Mouse (Mus musculus) activated CD4-positive, CD25-positive, alpha-beta regulatory T cell, adult 4 months (primary cell): Measurements from ENCODE around the gene Samd11. TPM values are rescaled to one million over a fixed set of nuclear protein-coding genes. Genes with fewer than 3 reads are reported as not detected.

Experiments used
- ATAC-seq: one replicate; pipeline ENCODE4 v1.8.0; 2017
- polyA plus RNA-seq, 2 experiments: library from polyadenylated mRNA; unstranded; fragments of 100-300 nt; shearing (Covaris generic); gene quantifications; one replicate each; pipeline ENCODE4 v1.2.1; 2017

Samd11 gene
- polyA plus RNA-seq, result 1 to 10 TPM; 2.8 to 2.9 TPM

DNA sequence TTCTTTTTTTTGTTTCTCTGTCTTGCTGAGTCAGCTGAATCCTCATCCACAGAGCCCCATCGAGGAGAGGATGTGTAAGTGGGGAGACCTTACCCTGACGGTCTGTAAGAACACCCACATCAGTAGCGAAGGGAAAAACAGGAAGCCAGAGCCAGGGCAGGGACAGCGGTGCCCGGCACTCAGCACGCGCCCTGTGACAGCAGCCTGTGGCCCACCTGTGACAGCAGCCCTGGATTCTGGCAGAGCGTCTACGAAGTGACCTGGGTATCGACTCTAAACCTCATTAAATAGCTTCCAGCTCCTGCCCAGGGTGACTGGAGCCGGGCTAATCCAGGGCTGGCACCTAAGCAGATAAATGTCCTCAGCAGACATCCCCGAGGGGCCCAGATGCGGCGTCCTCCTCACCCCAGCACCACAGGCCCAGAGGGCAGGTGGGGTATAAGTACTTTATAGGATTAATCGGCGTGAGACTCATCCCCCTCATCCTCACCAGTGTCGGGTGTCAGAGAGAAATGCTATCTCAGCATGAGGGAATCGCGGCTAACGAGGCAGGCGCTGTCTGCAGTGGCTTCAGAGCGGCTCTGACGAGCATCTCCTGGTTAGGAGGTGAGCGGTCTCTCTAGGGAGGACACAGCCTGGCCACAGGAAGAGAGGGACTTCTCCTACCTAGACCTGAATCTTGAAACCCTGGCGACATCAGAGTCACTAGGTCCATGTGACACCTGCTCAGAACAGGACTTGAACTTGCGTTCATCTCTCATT lies at the start of gene Samd11:
TSS of gene Samd11 (minus strand) at position 580 of the 762 bp plus-strand sequence.
- peak; percentile 84 for ATAC-seq

DNA sequence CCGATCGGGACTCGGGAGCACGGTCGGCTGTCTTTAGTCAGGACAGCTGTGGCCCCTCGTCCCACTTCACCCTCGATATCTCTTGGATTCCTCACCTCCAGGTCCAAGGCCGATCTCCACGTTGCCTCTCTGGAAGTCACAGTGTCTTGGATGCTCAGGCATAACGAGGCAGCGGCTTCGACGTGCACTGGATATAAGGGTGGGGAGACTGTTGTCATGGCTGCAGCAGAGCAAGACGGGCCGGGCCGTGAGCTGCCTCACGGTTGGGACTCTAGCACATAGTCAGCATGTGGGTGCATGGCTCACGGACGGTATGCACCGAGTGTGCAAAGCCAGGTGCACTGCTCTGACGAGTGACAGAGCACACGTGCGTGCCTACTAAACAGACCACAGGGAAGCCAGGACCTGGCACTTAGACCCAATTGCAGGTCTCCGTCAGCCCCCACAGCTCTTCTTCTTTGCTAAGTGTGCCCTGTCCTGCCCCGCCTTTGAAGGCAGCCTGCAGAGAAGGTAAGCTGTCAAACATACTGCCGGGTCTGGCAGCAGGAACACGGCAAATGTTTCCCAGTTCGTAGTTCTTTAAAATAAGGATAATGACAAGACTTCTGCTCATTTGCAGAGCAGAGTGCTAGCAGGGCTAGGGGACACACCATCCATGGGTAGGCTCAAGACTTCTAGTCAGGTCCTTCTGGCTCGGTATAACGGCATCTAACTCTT lies 938 bp downstream of the Samd11 start:
- peak; percentile 32 for ATAC-seq

DNA sequence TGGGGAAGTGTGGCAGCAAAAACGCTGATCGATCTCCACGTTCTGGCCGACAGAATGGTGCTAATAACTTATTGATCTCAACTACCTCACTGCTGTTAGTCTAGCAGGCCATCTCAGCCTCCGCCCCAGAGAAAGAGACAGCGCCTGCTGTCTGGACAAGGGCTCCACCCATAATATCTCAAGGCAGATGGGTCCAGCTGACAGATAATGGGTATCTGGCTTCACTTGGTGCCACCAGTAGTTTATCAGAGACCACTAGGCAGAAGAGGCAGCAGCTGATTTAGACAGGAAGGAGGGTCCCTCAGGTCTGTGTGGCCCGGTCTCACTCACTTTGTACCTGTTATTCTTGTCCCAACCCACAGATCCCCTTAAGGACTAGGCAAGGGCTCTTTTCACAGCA lies 2.4 kb downstream of the Samd11 start:
- no peak for ATAC-seq

DNA sequence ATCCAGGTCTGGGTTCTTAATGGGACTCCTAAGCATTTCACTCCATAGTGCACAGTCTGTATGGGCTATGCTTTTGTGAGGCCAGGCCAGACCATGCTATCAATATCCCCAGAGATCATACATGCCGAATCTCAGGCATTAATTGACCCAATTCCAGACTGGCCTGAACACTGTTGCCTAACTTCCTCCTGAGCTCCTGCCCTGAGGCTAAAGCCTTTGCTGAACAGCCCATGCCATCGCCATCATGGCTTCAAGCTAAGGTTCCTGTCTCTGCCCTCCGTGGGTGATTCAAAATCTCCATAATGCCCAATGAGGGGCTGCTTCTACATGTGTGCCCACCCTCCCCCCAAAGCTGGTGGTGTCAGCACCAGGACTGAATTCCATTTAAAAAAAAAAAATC lies 2.8 kb downstream of the Samd11 start:
- no peak for ATAC-seq

DNA sequence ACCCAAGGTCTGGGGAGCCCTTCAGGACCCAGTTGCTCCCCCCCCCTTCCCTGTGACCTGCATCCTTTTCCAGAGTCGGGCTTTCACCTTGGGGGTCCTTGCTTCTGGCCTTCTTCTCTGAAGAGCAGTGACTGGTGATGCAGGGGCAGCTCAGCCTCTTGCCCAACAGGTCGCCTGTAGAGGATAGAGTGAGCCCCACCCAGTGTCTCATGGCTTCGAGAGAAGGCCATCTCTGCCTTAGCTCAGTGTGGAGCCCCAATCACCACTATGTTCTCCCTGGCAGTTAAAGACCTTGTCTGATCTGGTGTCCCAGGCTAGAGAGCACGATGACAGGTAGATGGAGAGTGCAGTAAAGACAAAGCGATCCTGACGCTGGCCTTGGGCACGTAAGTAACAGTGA lies 3.3 kb downstream of the Samd11 start:
- ATAC-seq, result no peak

DNA sequence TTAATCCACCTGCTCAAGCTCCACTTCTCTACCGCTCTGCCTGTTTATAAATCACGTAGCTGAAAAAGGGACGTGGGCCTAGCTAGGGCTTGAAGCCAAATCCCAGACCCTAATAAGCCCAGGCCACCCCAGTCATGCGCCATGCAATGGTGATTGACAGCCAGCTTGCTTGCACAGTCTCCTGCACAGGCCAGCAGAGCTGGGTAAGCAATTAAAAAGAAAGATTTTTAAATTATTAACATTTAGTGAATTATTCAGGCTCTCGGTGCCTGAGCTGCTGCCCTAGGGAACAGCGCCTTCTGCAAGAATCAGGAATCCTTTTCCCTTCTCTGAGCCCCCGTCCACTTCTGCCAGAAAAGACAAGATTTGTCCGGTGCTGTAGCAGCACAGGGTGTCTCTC lies 4.4 kb downstream of the Samd11 start:
- ATAC-seq, result no peak

DNA sequence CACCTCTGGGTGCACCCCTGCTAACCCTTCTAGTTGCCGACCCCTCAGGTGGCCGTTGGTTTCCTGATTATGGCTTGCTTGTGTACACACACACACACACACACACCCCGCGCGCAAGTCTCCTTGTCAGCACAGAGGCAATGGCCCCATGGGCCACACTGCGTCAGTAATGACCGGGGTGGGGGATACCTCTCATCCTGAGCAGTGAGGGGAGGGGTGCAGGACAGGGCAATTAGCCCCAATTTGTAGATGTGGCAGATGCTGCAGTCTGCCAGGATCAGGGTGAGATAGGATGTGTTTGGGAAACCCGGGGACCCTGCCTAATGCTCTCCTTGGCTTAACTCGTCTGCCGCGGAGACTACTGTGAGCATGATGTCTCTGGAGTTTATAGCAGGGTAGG lies 5.9 kb downstream of the Samd11 start:
- ATAC-seq, result no peak

DNA sequence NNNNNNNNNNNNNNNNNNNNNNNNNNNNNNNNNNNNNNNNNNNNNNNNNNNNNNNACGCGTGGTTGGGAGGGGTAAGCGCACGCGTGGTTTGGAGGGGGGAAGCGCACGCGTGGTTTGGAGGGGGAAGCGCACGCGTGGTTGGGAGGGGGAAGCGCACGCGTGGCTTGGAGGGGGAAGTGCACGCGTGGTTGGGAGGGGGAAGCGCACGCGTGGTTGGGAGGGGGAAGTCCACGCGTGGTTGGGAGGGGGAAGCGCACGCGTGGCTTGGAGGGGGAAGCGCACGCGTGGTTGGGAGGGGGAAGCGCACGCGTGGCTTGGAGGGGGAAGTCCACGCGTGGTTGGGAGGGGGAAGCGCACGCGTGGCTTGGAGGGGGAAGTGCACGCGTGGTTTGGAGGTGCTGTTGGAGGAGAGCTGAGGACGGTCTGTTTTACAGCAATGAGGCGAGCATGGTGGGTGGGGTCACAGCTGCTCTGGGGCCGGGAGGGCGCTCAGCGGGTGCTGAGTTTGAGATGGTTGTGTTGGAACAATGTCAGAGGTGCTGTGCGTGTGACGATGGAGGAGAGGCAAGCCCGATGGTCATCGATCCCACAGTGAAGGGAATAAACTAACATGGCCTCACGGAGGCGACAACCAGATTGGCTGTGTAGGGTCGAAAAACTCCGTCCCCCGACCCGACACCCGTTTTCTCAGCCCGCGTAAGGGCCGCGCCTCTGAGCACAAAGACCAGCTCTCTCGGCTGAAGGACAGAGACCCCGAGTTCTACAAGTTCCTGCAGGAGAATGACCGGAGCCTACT lies 18.6 kb downstream of the Samd11 start:
- ATAC-seq, result no peak

DNA sequence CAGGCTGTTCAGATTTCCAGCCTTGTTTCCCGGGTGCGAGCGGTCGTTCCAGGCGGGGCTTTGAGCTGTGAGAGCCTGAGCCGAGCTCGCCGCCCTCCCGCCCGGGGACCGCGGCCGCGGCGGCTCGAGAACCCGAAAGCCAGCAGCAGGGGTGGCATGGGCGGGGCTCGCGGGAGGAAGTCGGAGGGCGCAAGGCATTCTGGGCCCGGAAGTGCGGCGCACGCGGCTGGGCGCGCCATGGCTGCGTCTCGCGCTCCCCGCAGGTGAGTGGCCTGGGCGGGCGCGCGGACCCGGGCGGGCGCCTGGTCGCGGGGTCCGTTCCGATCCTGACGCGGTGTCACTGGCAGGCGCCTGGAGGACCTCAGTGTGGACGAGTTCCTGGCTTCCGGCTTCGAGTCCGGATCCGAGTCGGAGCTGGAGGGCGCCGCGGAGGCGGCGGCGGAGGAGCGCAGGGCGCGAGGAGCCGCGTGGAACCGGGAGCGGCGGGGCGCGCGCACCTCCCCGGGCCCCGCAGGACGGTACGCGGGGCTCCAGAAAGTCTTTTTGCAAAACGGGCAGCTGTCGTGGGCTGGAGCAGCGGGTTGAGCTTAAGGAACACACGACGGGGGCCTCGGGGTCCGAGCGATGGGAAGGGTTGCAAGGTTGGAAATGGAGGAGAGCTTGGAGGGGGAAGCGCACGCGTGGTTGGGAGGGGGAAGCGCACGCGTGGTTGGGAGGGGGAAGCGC lies 19.5 kb downstream of the Samd11 start, which contains the start of gene Noc2l:
TSS of gene Noc2l (plus strand) at position 203 of the 726 bp plus-strand sequence.
- ATAC-seq, result peak; percentile 86

DNA sequence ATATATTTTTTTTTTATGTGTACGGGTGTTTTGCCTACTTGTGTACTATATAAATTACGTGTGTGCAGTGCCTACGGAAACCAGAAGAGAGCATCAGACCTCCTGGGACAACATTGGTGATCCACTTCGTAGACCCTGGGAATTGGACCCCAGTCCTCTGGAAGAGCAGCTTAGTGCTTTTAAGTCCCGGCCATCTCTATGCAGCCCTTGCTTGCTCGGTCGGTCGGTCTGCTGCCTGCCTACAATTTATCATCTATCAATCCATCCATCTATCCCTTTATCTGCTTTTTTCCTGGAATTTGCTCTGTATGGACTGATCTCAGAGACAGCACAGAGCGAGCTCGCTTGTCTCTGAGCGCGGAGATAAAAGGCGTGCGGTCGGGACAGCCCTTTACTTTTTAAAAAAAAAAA lies 20.1 kb downstream of the Samd11 start:
- ATAC-seq, result peak; percentile 21

DNA sequence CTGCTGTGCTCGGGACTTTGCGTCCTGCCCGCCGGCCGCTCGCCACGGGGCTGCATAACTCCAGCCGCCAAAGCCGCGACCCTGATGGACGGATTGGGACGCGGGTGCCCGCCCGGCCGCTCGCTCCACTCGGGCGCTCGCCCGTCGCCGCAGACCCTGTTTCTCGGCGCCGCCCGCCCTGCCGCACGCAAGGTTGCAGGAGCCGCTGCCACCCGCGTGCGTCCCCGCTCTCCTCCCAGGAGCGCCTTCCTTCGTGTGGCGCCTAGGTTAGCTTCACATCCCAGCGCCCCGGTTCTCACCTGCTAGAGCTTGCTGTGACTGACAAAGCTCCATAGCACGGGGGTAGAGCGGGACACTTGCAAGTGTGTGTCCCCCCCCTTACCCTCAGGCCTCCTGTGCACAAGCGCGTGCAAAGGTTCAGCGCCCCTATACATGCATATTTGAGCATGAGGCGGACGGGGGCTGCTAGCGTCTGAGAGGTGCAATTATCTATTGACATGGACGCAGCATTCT lies 20.7 kb downstream of the Samd11 start, which contains the start of gene Plekhn1:
TSS of gene Plekhn1 (minus strand) at position 157 of the 513 bp plus-strand sequence.
- ATAC-seq, result peak; percentile 28

DNA sequence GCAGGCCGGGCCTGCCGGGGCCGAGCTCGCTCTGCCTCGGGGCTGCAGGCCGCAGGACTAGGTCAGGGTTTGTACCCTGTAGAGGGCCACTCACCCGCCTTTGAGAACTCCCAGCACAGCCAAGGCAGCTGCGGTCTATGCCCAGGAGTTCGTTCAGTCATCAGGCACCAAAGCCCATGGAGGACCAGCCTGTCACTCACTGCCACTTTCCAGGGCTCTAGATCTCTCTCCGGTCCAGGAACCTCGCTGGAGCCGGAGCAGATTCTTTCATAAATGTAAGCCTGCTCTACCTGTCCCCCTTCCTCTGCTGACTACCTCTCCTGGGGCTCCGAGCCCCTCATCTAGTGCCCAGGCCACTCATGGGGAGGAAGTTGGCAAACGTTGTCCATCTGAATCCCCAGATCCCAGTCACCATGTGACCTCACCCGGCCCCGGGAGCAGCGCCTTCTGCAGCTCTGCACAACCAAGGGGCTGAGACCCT lies 21.4 kb downstream of the Samd11 start:
- ATAC-seq, result no peak

DNA sequence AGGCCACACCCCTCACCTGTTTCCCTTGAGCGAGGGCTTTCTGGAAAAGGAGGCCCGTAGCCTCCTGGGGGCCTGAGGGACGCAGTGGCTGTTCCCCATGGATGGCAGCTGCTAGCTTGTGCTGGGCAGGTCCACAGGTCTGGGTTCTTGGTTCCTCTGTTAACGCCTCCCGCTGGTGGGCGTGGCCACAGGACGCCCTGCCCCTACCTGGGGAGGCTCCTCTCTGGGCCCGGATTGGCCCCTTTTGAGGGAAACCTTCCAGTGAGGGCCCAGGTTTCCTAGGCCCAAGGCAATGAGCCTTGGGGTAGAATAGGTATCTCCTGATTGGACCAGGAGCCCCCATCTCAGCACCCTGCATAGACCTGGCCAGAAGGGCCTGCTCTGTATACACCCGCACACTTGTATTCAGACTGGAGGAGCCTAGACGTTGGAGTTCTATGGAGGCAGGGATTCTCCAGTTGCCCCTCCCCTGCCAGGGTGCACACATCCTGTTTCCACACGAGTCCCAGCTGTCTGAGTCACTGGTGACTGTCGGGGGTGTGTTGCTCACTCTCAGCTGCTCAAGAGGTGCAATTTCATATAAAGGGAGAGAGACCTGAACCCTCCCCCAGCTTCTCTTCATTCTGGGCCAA lies 26.9 kb downstream of the Samd11 start:
- ATAC-seq, result no peak

DNA sequence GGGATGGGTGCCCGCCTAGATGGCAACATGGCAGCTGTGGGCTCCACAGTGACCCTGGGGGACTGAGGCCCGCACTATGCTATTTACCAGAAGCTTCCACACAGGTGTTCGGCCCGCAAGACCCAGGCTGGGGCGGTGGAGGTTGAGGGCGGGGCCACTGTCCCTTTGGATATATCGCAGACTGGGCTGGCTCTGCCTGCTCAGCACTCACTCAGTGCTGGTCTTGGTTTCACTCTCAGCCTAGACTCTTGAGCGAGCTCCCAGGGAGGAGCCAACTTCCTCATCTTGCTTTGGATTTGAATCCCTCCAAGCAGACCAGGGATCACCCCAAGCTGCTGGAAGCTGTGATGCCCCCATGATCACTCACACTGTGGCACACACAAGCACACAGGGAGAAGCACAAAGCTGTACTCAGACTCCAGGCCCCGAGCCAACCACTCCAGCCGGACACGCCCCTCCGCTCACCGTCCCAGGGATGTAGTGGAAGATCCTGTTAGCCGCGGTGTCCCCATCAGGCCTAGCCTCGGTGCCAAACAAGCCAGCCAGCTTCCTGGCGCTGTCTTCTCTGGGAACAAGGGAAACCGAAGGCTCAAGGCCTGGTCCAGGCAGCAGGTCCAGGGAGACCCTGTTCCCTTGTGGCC lies 27.6 kb downstream of the Samd11 start:
- no peak for ATAC-seq

DNA sequence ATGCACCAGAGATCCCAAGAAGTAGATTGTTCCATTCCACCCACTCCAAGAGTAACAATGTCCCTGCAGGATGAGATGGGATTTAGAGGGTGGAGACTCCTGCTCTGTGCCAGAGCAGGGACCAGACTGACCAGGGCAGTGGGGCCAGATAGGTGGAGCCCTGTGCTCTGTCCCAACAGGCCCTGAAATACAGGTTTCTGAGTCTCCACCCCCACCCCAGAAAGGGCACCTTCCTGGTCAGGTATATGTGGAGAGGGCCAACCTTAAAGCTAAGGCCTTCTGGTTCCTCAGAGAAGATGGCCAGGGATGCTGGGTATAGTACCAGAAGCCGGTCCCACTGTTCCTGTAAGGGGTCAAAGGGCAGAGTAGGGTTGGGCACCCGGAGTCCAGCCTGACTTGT lies 31.2 kb downstream of the Samd11 start:
- no peak for ATAC-seq

DNA sequence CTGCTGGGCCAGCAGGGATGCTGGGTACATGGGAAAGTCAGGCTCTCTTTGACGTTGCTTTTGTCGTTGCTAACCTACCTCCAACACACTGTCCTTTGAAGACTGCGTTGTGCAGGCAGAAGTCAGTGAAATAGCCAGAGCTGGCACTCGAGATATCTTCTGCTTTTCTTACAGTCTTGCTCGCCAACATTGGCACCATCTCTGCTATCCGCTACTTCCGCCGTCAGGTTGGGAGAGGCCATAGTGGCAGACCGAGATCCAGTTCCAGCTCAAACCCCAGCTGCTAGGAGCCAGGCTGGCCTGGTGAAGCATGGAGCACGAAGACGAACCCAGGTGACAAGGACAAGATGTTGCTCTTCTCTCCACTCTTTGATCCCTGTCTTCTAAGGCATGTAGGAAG lies 35.5 kb downstream of the Samd11 start:
- no peak for ATAC-seq

DNA sequence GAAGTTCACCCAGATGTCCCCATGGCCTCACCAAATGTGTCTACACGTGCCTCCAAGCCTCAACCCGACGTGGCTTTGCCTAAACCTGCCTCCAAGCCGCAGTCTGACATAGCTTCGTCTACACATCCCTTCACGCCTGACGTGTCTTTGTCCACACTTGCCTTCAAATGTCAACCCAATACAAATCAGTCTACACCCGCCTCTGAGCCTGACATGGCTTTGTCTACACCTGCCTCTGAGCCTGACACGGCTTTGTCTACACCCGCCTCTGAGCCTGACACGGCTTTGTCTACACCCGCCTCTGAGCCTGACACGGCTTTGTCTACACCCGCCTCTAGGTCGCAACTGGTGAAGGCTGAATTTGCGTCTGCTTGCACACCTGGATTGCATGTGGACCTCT lies 37.6 kb downstream of the Samd11 start:
- no peak for ATAC-seq

DNA sequence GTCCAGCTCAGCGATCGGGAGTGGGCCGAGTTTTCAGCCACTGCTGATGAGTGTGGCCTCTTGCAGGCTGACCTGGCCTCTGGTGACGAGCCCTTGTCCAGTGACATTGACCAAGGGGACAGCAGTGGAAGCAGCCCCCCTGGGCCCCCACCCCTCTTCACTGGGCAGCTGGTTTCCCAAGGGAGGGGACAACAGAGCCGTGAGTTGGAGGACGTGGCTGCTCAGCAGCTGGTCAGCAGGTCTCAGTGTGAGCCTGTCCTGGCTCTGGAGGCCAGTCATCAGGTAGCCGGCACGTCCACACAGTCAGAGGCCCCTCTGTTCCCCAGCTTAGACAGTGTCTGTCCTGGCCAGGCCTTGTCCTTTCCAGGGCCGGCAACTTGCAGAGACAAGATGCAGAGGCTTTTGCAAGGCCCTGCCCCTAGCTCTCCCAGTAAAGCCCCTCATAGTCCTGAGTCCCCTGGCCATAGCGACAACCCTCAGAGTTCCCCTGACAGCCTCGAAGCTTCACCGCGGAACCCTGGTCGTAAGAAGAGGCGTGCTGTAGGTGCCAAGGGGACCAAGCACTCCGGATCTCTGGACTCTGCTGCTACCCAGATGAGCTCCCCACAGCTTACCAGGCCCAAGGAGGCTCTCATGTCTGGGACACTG lies 38.3 kb downstream of the Samd11 start:
- no peak for ATAC-seq

DNA sequence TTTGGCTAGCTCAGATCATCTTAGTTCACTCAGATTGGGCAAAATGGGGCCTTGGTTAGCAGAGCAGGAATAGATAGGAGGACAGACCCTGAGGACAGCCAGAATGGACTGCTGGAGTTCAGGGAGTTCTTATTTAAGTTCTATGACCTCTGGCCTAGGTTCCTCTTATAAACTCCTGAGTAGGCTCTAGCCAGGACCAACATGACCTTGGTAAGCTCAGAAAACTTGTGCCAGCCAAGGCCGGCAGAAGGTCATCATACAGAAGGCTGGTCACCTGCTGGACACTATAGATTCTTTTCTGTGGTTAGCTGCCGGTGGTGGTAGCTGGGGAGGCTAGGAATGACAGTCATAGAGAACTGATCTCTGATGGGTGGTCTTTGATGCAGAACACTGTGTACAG lies 39.3 kb downstream of the Samd11 start:
- no peak for ATAC-seq

DNA sequence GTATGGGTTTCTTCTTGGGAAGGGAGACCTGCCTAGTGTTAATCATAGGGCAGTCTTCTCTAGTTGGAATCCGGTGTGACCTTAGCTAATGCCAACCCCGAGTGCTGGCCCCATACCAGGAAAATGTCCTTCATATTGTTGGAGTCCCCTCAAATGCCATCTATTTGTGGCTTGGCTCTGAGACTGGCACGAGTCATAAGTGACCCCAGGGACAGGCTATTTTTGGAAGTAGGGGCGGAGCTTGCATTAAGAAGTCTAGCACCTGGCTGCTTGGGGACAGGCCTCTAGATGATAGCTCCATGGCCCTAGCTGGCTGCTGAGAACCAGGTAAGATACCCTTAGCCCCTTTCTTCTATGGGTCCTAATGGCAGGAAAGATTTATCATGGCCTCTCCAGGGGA lies 39.8 kb downstream of the Samd11 start, which contains the start of gene Perm1:
TSS of gene Perm1 (plus strand) at position 220 of the 400 bp plus-strand sequence.
- no peak for ATAC-seq
